Mouse (Mus musculus) MEL (cell line): ENCODE results near the gene Cln5.

Source experiments
- CTCF ChIP-seq, 3 experiments: IDR thresholded peaks in 2 of 3; conservative IDR thresholded peaks in 1 of 3; 2 replicates each; pipeline ENCODE4 v1.5.1; 2011 to 2012; ENCODE audit warnings: low read length in 3 of 3, low read depth in 2 of 3, mild to moderate bottlenecking in 2 of 3, improper control_type of control experiment in 1 of 3, inconsistent platforms in 1 of 3, mixed read lengths in 1 of 3, moderate library complexity in 1 of 3; ENCODE audit not compliant: control insufficient read depth in 1 of 3, insufficient read depth in 1 of 3, poor library complexity in 1 of 3, severe bottlenecking in 1 of 3
- EP300 ChIP-seq, 2 experiments: IDR thresholded peaks; 2 replicates each; pipeline ENCODE4 v1.6.1; 2011; ENCODE audit warnings: improper control_type of control experiment in 2 of 2, low read length in 2 of 2, low read depth in 1 of 2, mild to moderate bottlenecking in 1 of 2
- MAFK ChIP-seq: IDR thresholded peaks from 2 replicates; pipeline ENCODE4 v1.6.1; 2011; ENCODE audit warnings: low read depth, mild to moderate bottlenecking, low read length, improper control_type of control experiment, borderline replicate concordance
- POLR2A ChIP-seq, 2 experiments: IDR thresholded peaks; 2 replicates each; pipeline ENCODE4 v1.6.1; 2011 to 2012; ENCODE audit warnings: low read length in 2 of 2, mild to moderate bottlenecking in 2 of 2, control low read depth in 1 of 2, improper control_type of control experiment in 1 of 2, low read depth in 1 of 2, moderate library complexity in 1 of 2; ENCODE audit not compliant: control insufficient read depth in 1 of 2, insufficient read depth in 1 of 2, poor library complexity in 1 of 2
- POLR2AphosphoS2 ChIP-seq: IDR thresholded peaks from 2 replicates; pipeline ENCODE4 v1.6.1; 2011; ENCODE audit warnings: low read length, improper control_type of control experiment
- RAD21 ChIP-seq: IDR thresholded peaks from 2 replicates; pipeline ENCODE4 v1.6.1; 2011; ENCODE audit warnings: mild to moderate bottlenecking, low read depth, low read length, improper control_type of control experiment

DNA sequence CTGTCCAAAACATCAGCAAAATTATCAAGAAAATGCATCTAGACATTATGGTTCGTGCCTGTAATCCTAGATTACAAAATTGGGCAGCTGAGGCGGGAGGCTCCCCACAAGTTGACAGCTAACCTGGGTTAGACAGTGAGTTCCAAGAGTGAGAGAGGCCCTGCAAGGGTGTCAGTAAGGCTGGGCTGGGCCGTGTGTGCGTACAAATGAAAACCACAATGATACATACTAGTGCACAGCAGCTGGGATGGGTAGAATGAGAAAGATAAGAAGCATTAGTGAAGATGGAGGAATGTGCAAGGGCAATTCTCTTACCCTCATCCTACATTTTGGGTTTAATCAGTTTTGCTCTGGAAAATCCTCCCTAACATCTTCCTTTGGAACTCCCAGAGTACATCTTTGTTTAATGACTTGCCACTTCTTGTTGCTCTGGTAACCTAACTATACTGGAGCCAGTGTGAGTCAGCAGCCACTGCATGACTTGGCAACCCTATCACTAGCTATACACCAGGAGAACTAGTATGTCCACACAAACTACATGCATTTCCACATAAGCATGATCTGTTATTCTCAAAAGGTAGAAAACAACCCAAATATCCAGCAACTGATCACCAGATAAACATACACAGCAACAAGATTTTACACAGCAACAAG, 16.8 kb downstream of the Cln5 start:
- TF ChIP-seq MAFK (no peak), POLR2A (IDR thresholded peaks at IDR 0.05; ENCODE audit: control insufficient read depth in 1 of 2, insufficient read depth in 1 of 2, low read depth in 1 of 2, low read length in 2 of 2, poor library complexity in 1 of 2) (no peak), CTCF (IDR thresholded peaks at IDR 0.05 in 2 of 3, conservative IDR thresholded peaks at IDR 0.05 in 1 of 3; ENCODE audit: control insufficient read depth in 1 of 3, insufficient read depth in 1 of 3, low read depth in 2 of 3, low read length in 3 of 3, poor library complexity in 1 of 3, severe bottlenecking in 1 of 3) (no peak), RAD21 (no peak), POLR2AphosphoS2 (no peak), EP300 (IDR thresholded peaks at IDR 0.05; ENCODE audit: low read depth in 1 of 2, low read length in 2 of 2) (no peak)
